Mouse (Mus musculus) splenic B cell, adult 2 months (primary cell): ENCODE results near the gene BC048507.
"Not testable (repeated sequence)": the region's sequence is repeated elsewhere in the genome, so short reads cannot be mapped to it uniquely, and the experiment has no call there.

Source experiments
- DNase-seq: peaks from one replicate; pipeline ENCODE4 v3.0.0-alpha.2; 2011; ENCODE audit warnings: low read depth, low spot score
- H3K27me3 ChIP-seq: 2 replicates; pipeline ENCODE4 v1.6.1; 2012; ENCODE audit warnings: mild to moderate bottlenecking, low read length, moderate library complexity, mixed read lengths; ENCODE audit not compliant: control insufficient read depth, poor library complexity, insufficient read depth, severe bottlenecking
- H3K36me3 ChIP-seq: 2 replicates; pipeline ENCODE4 v1.6.1; 2012; ENCODE audit warnings: mild to moderate bottlenecking, low read length, moderate library complexity, mixed read lengths; ENCODE audit not compliant: control insufficient read depth, poor library complexity, insufficient read depth, severe bottlenecking

The BC048507 gene

DNA sequence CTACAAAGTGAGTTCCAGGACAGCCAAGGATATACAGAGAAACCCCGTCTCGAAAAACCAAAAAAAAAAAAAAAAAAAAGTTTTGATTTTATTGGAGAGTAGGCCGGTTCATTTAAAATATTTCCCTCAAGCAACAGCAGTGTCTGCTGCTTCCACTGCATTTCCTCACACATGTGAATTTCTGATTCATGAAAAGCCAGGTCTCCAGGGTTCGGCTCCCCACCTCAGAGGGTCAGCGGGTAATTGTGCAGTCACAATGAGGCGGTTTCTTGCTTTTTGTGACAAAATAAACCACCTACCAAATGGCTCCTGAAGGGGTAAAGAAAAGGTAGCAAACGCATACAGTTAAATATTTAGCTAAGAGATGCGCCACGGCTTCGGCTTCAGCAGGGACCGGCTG, at the start of gene BC048507:
TSS of gene BC048507 (plus strand) at position 301 of the 400 bp plus-strand sequence.
- no peaks in the 10 kb centered on the region for H3K36me3 ChIP-seq
- DNase-seq, result no peak

DNA sequence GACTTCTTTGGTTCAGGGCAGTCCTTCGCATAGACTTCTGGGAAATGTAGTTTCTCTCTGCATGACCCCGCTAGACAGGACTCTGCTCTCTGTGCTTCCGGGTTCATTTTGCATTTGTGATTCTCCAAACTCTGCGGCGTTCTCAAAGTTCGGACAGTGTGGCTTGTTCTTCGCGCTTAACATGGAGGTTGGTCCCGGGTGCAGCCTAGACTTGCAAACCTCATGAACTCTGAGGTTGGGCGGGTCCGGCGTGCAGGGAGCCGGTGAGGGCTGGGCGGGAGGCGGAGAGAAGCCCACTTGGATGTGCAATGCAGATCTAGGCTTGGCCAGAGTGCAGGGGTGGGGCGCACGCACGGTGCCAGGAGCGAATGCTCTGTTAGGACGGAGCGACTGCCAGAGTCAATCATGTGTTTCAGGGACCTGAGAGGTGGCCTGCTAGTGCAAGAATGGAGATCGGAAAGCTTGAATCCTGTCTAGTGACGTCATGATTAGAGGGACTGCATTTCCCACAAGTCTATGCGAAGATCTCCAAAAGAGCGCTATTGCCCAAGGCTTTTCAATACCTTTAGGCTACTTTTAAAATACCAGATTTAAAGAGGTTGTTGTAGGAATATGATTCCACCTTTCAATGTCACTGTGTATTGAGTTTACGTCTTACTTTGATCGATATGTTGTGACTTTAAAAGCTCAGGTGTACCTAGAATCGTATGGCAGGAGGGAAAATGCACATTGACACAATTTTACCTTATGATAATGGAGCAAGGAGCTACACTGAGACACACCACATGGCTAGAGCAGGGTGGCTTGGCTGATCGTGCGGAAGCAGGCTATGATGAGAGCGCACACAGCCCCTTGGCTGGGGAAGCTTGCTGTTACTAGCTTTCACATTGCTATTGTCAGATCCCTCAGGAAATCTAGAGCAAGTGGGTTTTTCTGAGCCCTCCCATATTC, 49.1 kb upstream of the BC048507 start, which contains the start of gene Zfp273:
TSS of gene Zfp273 (plus strand) at position 31 of the 951 bp plus-strand sequence.
- DNase-seq, result peak; percentile 87

More for the DNA sequence above, at the start of gene BC048507:
- H3K27me3 ChIP-seq, result no peaks in the 10 kb centered on the region

DNA sequence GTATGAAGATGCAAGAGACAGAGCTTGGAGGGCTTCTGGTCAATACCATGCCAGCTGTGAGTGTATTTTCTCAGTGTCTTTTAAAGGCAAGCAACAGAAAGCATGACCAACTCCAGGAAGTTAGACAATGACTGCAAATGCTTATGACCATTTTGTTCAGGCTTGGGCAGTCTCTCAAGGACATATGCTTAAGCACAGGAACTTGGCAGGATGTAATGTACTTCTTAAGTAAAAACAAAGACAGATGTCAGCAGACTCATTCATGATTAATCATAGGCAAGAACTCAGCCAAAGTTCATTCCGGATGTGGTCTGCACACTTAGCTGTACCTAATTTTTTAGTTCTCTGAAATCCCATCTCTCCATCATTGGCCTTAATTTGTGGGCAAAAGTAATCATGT, 44.5 kb upstream of the BC048507 start:
- no peak for DNase-seq
- Histone ChIP-seq H3K27me3 (no peaks in the 10 kb centered on the region), H3K36me3 (0 out of 2 replicates have a peak, but pooled peaks cover 3% of the 10 kb centered on the region)

More for the DNA sequence above, 49.1 kb upstream of the BC048507 start, which contains the start of gene Zfp273:
- Histone ChIP-seq H3K36me3 (no peaks in the 10 kb centered on the region), H3K27me3 (no peaks in the 10 kb centered on the region)

DNA sequence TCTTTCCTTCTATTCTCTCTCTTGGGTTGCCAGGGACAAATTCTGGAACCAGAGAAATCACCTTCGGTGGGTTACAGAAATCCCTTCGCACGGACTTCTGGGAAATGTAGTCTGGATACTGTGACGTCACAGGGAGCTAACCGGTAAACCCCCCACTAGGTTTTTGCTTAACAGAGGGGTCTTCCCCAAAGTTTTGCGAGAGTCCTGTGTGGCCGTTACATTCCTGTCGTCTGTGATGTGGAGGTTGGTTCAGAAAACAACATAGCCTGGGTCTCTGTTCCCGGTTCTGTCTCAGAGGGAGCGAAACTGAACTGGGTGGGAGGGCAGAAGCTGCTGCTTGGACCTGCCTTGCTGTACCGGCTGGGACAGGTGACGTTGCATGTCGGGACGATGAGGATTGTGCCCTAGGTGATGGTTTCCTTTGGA, 32.2 kb upstream of the BC048507 start, which contains the start of gene Gm10037:
TSS of gene Gm10037 (plus strand) at position 196 of the 426 bp plus-strand sequence.
- Histone ChIP-seq H3K36me3 (no peaks in the 10 kb centered on the region), H3K27me3 (no peaks in the 10 kb centered on the region)
- peak; percentile 78 for DNase-seq

DNA sequence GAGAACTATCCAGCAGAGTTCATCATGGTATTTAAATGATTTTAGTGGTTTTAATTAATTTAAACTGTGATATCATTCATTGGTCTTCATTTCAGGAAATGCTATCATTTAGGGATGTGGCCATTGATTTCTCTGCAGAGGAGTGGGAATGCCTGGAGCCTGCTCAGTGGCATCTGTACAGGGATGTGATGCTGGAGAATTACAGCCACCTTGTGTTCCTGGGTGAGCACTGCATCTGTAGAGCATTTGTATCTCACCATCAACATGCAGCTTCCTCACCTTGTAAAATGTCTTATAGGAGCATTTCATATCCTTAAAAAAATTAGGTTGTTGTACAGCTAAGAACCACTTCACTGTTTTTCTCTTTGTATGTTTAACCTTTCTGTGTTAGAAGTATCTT, 30.0 kb upstream of the BC048507 start:
- not testable (repeated sequence) for H3K36me3 ChIP-seq, DNase-seq, H3K27me3 ChIP-seq

DNA sequence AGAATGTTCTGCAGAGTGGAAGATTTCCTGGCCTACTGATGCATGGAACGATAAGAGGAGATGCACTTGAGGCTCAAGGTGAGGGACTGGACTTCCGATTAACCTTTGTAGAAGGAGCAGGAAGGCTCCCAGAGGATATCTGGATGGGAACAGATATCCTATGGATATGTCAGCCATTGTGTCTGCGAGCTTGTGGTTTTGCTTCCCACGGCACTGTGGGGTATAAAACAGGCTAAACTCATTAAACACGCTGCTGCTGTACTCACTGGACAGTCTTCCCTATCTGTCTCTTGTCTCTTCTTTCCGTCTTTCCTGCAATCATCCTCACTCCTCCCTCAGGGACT, 19.4 kb upstream of the BC048507 start:
- DNase-seq, result no peak

DNA sequence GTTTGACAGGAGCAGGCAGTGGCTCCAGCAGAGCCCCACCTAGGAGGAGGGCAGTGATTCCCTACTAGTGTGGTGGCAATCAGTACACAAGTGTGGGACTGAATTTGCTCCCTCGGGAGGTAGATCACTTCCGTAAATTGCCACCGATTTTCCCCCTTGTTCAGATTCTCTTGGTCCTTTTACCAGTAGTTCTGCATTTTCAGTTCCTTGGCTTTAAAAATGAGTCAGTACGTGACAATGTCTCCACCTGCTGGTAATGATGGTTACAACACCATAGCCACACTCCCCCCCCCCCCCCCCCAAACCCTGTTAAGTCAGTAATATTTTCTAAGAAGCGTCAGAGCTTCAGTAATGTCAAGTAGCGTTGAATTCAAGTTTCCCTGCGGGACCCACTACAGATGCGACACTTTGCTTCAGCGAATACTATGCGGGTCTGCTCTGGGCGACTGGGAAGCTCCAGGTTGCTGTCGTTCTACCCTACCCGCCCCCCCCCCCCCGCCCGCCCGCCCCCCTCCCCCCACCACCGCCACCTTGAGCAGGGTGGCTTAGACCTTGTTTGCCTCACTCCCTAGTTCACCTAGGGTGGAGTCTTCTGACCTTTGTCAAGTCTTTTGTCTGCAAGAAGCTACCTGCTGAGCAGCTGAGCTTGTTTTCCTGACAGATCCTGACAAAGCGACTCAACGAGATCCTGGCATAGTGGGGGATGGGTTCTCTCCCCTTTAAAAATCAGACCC, 18.8 kb upstream of the BC048507 start:
- peak; percentile 87 for DNase-seq
- Histone ChIP-seq H3K36me3 (no peaks in the 10 kb centered on the region), H3K27me3 (no peaks in the 10 kb centered on the region)

More for the DNA sequence above, 19.4 kb upstream of the BC048507 start:
- no peaks in the 10 kb centered on the region for H3K27me3 ChIP-seq
- no peaks in the 10 kb centered on the region for H3K36me3 ChIP-seq

DNA sequence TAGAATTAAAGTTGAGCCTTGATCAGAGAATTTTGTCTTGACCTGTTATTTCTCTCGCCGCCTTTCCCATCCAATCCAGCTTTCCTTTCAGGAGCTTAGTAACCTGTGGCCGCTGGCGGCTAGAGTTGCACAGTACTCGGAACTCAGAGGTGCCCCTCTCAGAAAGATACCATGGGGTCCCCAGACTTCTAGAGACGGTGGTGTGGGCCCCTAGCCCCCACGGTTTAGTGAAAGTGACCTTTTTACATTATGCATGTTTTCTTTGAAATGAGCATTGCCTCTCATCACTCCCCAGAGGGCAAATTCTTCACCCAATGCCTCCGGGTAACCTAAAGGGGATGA, 18.3 kb upstream of the BC048507 start:
- H3K36me3 ChIP-seq, result no peaks in the 10 kb centered on the region
- no peak for DNase-seq

DNA sequence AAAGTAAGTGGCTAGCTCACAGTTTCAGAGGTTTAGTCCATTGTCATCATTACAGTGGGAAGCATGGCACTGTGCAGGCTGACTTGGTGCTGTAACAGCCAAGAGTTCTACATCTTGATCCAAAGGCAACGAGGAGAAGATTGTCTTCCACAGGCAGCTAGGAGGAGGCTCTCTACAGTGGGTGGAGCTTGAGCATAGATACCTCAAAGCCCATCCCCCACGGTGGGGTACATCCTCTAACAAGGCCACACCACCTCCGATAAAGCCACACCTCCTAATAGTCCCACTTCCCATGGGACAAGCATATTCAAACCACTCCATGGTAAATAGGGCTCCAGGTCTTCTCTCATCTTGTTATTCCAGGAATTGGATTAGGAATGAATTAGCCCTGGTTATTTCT, 12.8 kb upstream of the BC048507 start:
- Histone ChIP-seq H3K36me3 (no peaks in the 10 kb centered on the region), H3K27me3 (no peaks in the 10 kb centered on the region)
- no peak for DNase-seq

More for the DNA sequence above, 18.3 kb upstream of the BC048507 start:
- no peaks in the 10 kb centered on the region for H3K27me3 ChIP-seq

DNA sequence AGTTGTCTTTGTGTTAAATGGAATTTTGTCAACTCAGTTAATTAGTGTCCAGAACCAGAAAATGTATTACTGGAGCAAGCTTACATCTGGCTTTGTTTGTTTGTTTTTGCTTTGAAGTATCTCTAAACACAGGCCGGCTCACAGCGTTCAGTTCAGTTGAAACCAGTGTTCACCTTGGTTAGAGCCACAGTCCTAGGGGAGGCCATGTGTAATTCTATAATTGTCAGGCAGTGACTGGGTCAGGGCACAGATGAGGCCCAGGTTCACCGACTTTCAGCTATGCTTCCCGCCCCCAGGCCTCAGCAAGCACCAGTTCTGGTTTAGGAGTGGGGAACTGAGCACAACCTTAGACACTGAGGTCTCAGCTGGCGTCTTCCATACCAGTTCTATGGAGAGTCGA, 10.0 kb upstream of the BC048507 start:
- DNase-seq, result no peak
- no peaks in the 10 kb centered on the region for H3K36me3 ChIP-seq
- H3K27me3 ChIP-seq, result no peaks in the 10 kb centered on the region

DNA sequence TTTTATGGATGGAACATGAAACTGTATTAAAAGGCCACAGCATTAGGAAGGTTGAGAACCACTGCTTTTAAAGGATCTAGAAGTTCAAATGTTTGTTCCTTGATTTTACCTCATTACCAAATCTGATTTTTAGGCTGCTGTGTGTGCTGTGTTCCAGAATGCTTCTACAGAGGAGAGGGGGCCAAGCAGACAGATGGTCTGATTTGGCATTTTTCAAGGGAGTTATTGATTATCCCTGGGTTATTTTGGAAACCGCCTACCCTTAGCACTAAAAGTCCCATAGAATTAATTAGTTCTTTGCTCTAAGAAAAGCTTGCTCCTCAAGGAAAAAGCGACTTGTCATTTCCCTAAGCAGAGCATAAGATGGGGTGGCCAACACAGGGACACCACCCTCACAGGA, 9.1 kb upstream of the BC048507 start:
- H3K36me3 ChIP-seq, result no peaks in the 10 kb centered on the region
- no peaks in the 10 kb centered on the region for H3K27me3 ChIP-seq
- DNase-seq, result no peak

DNA sequence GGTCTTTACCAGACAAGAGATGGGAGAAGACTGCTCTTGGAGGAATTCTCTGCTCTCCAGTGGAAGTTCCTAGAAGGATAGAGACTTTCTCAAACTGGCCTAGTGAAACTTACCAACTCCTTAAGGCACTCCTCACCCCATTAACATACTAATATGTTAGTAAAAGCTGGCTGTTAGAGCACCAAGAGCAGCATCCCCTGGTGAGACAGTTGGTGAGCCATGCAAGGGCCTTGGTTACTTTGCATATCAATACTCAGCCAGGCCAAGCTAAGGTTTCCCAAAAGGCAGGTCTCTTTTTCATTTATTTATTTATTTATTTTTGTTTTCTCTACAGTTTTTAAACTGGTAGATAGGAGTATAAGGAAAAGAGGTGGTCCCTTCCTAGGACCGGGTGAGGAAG, 5.8 kb upstream of the BC048507 start:
- Histone ChIP-seq H3K36me3 (no peaks in the 10 kb centered on the region), H3K27me3 (no peaks in the 10 kb centered on the region)
- DNase-seq, result no peak

DNA sequence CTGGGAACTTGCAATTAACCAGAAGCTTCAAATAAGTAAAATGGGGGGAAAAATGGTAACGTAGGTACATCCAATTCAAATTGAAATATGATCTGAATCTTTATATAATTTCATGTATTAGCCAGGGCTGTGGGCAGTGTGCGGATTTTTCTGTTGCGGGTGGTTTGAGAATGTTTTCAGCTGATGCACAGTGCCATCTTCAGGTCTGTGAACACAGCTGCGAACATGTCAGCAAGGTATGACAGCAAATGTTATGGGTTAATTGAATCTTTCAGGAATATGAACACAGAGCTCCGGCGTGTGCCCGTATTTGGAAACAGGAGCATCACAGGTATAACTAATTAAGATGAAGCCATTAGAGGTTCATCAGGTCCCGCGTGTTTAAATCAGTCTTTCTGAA, 618 bp upstream of the BC048507 start:
- Histone ChIP-seq H3K27me3 (no peaks in the 10 kb centered on the region), H3K36me3 (no peaks in the 10 kb centered on the region)
- no peak for DNase-seq

DNA sequence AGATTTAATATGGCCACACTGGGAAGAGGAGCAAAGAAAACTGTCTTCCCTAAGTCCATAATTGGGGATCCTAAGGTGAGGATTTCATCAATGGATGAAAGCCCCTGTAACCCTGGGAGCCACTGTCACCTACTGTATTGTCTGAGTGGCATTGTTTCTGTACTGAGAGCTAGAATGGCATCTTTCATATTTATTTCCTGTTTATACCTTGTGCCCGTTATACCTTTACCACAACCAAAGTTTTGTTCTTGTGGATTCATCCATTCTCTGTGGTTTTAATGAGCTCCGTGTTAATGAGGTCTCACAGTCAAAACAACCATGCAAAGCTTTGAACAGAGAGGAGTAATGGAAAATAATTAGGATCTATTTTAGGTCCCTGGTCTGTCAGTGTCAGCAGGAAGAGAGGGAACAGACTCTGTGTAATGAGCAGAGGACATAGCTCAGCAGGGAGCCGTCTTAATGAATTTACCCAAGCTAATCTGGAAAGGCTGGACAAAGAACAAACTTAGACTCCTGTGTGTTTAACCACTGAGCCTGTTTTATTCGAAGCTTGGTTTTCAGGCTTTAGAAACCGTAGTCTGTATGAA, 1.7 kb downstream of the BC048507 start:
- no peak for DNase-seq
- Histone ChIP-seq H3K36me3 (no peaks in the 10 kb centered on the region), H3K27me3 (no peaks in the 10 kb centered on the region)

DNA sequence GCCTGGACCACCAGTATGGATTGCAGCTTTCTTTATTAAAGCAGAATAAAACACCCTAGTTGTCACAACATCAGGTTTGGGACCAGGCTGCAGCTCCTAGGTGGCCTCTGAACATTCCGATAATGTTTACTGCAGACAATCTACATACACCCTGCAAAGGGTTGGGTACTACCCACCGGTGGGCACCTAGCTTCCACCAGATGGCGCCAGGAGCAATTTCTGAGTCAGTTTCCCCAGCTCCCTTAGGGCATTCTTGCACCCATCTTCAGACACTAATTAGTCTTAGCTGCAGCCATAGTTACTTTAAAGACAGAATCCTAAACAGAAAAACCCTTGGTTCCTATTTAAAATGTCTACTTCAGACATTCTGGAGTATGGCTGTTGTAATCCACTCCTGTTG, 4.8 kb downstream of the BC048507 start:
- no peaks in the 10 kb centered on the region for H3K36me3 ChIP-seq
- H3K27me3 ChIP-seq, result no peaks in the 10 kb centered on the region
- DNase-seq, result no peak
